Mouse (Mus musculus): ENCODE data around the gene Mob4. TPM values are rescaled to one million over a fixed set of nuclear protein-coding genes. Genes with fewer than 3 reads are reported as not detected.

Mob4 gene
- 113 and 127 TPM in 2 replicates for polyA plus RNA-seq (2015; fragmentation: Nextera tagmentation; extraction: Ambion mirVana)

- Histone ChIP-seq H3K4me3 (ENCODE audit: low read length) (peak within 1 kb of the TSS; percentile 100), H3K9ac (ENCODE audit: low read length) (peak within 1 kb of the TSS; percentile 100), H3K4me1 (ENCODE audit: control insufficient read depth, insufficient read depth, low read length) (peaks cover 14% of the 10 kb centered on the region), H3K27ac (ENCODE audit: low read length) (peak within 1 kb of the TSS; percentile 98), H3K27me3 (ENCODE audit: control insufficient read depth, insufficient read depth, low read length) (no peaks in the 10 kb centered on the region), H3K36me3 (ENCODE audit: control insufficient read depth, insufficient read depth) (no peaks in the 10 kb centered on the region), H3K9me3 (replicated peaks; ENCODE audit: control insufficient read depth, low read length) (no peaks in the 10 kb centered on the region), H3K4me2 (ENCODE audit: low read depth, low read length) (peak within 1 kb of the TSS; percentile 80)
- whole genome bisulfite sequencing, result under 1% methylated on average over 35 of the region's 42 CpGs
- peak; percentile 93 for ATAC-seq (replicated peaks; ENCODE audit: extremely low read depth, insufficient read depth, low FRiP score)
Observed at GRCm38 (mm10) chr1:55130943-55131401, at the start of gene Mob4. Gene Mob4 (plus strand): TSS chr1:55131231.

- H3K36me3 ChIP-seq (ENCODE audit: control insufficient read depth, insufficient read depth), result peaks cover 63% of the 10 kb centered on the region
Observed at GRCm38 (mm10) chr1:55082106-55082505, 48.9 kb upstream of the Mob4 start.

GRCm38 (mm10) chr1:55085781-55086366, 45.2 kb upstream of the Mob4 start:
- Histone ChIP-seq H3K27me3 (ENCODE audit: control insufficient read depth, insufficient read depth, low read length) (no peaks in the 10 kb centered on the region), H3K4me1 (ENCODE audit: control insufficient read depth, insufficient read depth, low read length) (peaks cover 30% of the 10 kb centered on the region), H3K36me3 (ENCODE audit: control insufficient read depth, insufficient read depth) (peaks cover 40% of the 10 kb centered on the region), H3K4me3 (ENCODE audit: low read length) (peak overlapping the region; percentile 98), H3K4me2 (ENCODE audit: low read depth, low read length) (peak overlapping the region; percentile 92), H3K9me3 (replicated peaks; ENCODE audit: control insufficient read depth, low read length) (peaks cover 6% of the 10 kb centered on the region), H3K9ac (ENCODE audit: low read length) (peak overlapping the region; percentile 99), H3K27ac (ENCODE audit: low read length) (no peak overlapping the region)
- WGBS, result 45% methylated on average over 7 of the region's 7 CpGs
- no peak for ATAC-seq (replicated peaks; ENCODE audit: extremely low read depth, insufficient read depth, low FRiP score)

More at GRCm38 (mm10) chr1:55082106-55082505, 48.9 kb upstream of the Mob4 start:
- Histone ChIP-seq H3K9ac (ENCODE audit: low read length) (no peak overlapping the region), H3K27ac (ENCODE audit: low read length) (no peak overlapping the region), H3K27me3 (ENCODE audit: control insufficient read depth, insufficient read depth, low read length) (no peaks in the 10 kb centered on the region), H3K9me3 (replicated peaks; ENCODE audit: control insufficient read depth, low read length) (peaks cover 6% of the 10 kb centered on the region), H3K4me1 (ENCODE audit: control insufficient read depth, insufficient read depth, low read length) (peaks cover 17% of the 10 kb centered on the region), H3K4me2 (ENCODE audit: low read depth, low read length) (no peak overlapping the region), H3K4me3 (ENCODE audit: low read length) (no peak overlapping the region)
- WGBS, result 83% methylated on average over 1 of the region's 1 CpGs
- ATAC-seq (replicated peaks; ENCODE audit: extremely low read depth, insufficient read depth, low FRiP score), result no peak

GRCm38 (mm10) chr1:55086868-55087400, 44.1 kb upstream of the Mob4 start:
- H3K4me1 ChIP-seq (ENCODE audit: control insufficient read depth, insufficient read depth, low read length), result peaks cover 30% of the 10 kb centered on the region
- peak overlapping the region; percentile 99 for H3K9ac ChIP-seq (ENCODE audit: low read length)
- 1% methylated on average over 13 of the region's 13 CpGs for WGBS
- peak overlapping the region; percentile 99 for H3K27ac ChIP-seq (ENCODE audit: low read length)
- H3K27me3 ChIP-seq (ENCODE audit: control insufficient read depth, insufficient read depth, low read length), result no peaks in the 10 kb centered on the region
- peak overlapping the region; percentile 98 for H3K4me3 ChIP-seq (ENCODE audit: low read length)
- peaks cover 36% of the 10 kb centered on the region for H3K36me3 ChIP-seq (ENCODE audit: control insufficient read depth, insufficient read depth)
- H3K9me3 ChIP-seq (replicated peaks; ENCODE audit: control insufficient read depth, low read length), result peaks cover 6% of the 10 kb centered on the region
- peak overlapping the region; percentile 92 for H3K4me2 ChIP-seq (ENCODE audit: low read depth, low read length)
- no peak for ATAC-seq (replicated peaks; ENCODE audit: extremely low read depth, insufficient read depth, low FRiP score)

GRCm38 (mm10) chr1:55087401-55087904, 43.6 kb upstream of the Mob4 start:
- Histone ChIP-seq H3K4me3 (ENCODE audit: low read length) (peak overlapping the region; percentile 98), H3K36me3 (ENCODE audit: control insufficient read depth, insufficient read depth) (peaks cover 34% of the 10 kb centered on the region), H3K27ac (ENCODE audit: low read length) (peak overlapping the region; percentile 99), H3K9me3 (replicated peaks; ENCODE audit: control insufficient read depth, low read length) (peaks cover 3% of the 10 kb centered on the region), H3K4me1 (ENCODE audit: control insufficient read depth, insufficient read depth, low read length) (peaks cover 30% of the 10 kb centered on the region), H3K9ac (ENCODE audit: low read length) (peak overlapping the region; percentile 99), H3K4me2 (ENCODE audit: low read depth, low read length) (peak overlapping the region; percentile 92), H3K27me3 (ENCODE audit: control insufficient read depth, insufficient read depth, low read length) (no peaks in the 10 kb centered on the region)
- peak; percentile 29 for ATAC-seq (replicated peaks; ENCODE audit: extremely low read depth, insufficient read depth, low FRiP score)
- WGBS, result under 1% methylated on average over 54 of the region's 57 CpGs

- Histone ChIP-seq H3K27me3 (ENCODE audit: control insufficient read depth, insufficient read depth, low read length) (no peaks in the 10 kb centered on the region), H3K4me2 (ENCODE audit: low read depth, low read length) (peak within 1 kb of the TSS; percentile 92), H3K9ac (ENCODE audit: low read length) (peak within 1 kb of the TSS; percentile 99), H3K4me1 (ENCODE audit: control insufficient read depth, insufficient read depth, low read length) (peaks cover 30% of the 10 kb centered on the region), H3K27ac (ENCODE audit: low read length) (peak within 1 kb of the TSS; percentile 99), H3K36me3 (ENCODE audit: control insufficient read depth, insufficient read depth) (peaks cover 27% of the 10 kb centered on the region), H3K4me3 (ENCODE audit: low read length) (peak within 1 kb of the TSS; percentile 98), H3K9me3 (replicated peaks; ENCODE audit: control insufficient read depth, low read length) (no peaks in the 10 kb centered on the region)
- under 1% methylated on average over 76 of the region's 76 CpGs for WGBS
- ATAC-seq (replicated peaks; ENCODE audit: extremely low read depth, insufficient read depth, low FRiP score), result peak; percentile 93
Observed at GRCm38 (mm10) chr1:55087932-55088610, 43.0 kb upstream of the Mob4 start, which contains the start of the genes Hspe1 and Hspd1. Gene Hspe1 (plus strand): TSS chr1:55088132. Gene Hspd1 (minus strand): TSS chr1:55088243.

- Histone ChIP-seq H3K36me3 (ENCODE audit: control insufficient read depth, insufficient read depth) (peaks cover 20% of the 10 kb centered on the region), H3K4me2 (ENCODE audit: low read depth, low read length) (peak overlapping the region; percentile 92), H3K9ac (ENCODE audit: low read length) (peak overlapping the region; percentile 99), H3K4me3 (ENCODE audit: low read length) (peak overlapping the region; percentile 98), H3K4me1 (ENCODE audit: control insufficient read depth, insufficient read depth, low read length) (peaks cover 30% of the 10 kb centered on the region), H3K9me3 (replicated peaks; ENCODE audit: control insufficient read depth, low read length) (no peaks in the 10 kb centered on the region), H3K27me3 (ENCODE audit: control insufficient read depth, insufficient read depth, low read length) (no peaks in the 10 kb centered on the region), H3K27ac (ENCODE audit: low read length) (peak overlapping the region; percentile 99)
- ATAC-seq (replicated peaks; ENCODE audit: extremely low read depth, insufficient read depth, low FRiP score), result no peak
- WGBS, result 6% methylated on average over 16 of the region's 16 CpGs
Observed at GRCm38 (mm10) chr1:55088611-55089497, 42.2 kb upstream of the Mob4 start.

GRCm38 (mm10) chr1:55089498-55090064, 41.5 kb upstream of the Mob4 start:
- Histone ChIP-seq H3K36me3 (ENCODE audit: control insufficient read depth, insufficient read depth) (peaks cover 14% of the 10 kb centered on the region), H3K4me2 (ENCODE audit: low read depth, low read length) (peak overlapping the region; percentile 92), H3K27me3 (ENCODE audit: control insufficient read depth, insufficient read depth, low read length) (no peaks in the 10 kb centered on the region), H3K4me1 (ENCODE audit: control insufficient read depth, insufficient read depth, low read length) (peaks cover 30% of the 10 kb centered on the region), H3K9ac (ENCODE audit: low read length) (peak overlapping the region; percentile 99), H3K4me3 (ENCODE audit: low read length) (peak overlapping the region; percentile 98), H3K27ac (ENCODE audit: low read length) (no peak overlapping the region), H3K9me3 (replicated peaks; ENCODE audit: control insufficient read depth, low read length) (no peaks in the 10 kb centered on the region)
- ATAC-seq (replicated peaks; ENCODE audit: extremely low read depth, insufficient read depth, low FRiP score), result no peak
- 83% methylated on average over 5 of the region's 5 CpGs for WGBS
